Mouse (Mus musculus): ENCODE measurements around the gene Dtnbp1. TPM values are rescaled to one million over a fixed set of nuclear protein-coding genes. Genes with fewer than 3 reads are reported as not detected.

The Dtnbp1 gene
- 132 and 140 TPM in 2 replicates for polyA plus RNA-seq (2015; fragmentation: Nextera tagmentation; extraction: Ambion mirVana)

- H3K36me3 ChIP-seq: no peaks in the 10 kb centered on the region
- under 1% methylated on average over 44 of the region's 68 CpGs for WGBS
- peak; percentile 93 for ATAC-seq (ENCODE audit: low FRiP score, low read depth)
- H3K4me3 ChIP-seq: peak within 1 kb of the TSS; percentile 68
- H3K27me3 ChIP-seq: no peaks in the 10 kb centered on the region
- no peaks in the 10 kb centered on the region for H3K9me3 ChIP-seq
- H3K4me1 ChIP-seq (replicated peaks): peaks cover 29% of the 10 kb centered on the region
- H3K9ac ChIP-seq: peak within 1 kb of the TSS; percentile 71
- H3K27ac ChIP-seq (replicated peaks): peak within 1 kb of the TSS; percentile 84
- peak within 1 kb of the TSS; percentile 81 for H3K4me2 ChIP-seq
Measured at GRCm38 (mm10) chr13:45001911-45002615, at the start of gene Dtnbp1. TSS of gene Dtnbp1 (minus strand) at chr13:45002147.

GRCm38 (mm10) chr13:45049261-45050020 lies 47.5 kb upstream of the Dtnbp1 start:
- no peaks in the 10 kb centered on the region for H3K27me3 ChIP-seq
- no peaks in the 10 kb centered on the region for H3K9me3 ChIP-seq
- no peaks in the 10 kb centered on the region for H3K36me3 ChIP-seq
- no peak for ATAC-seq (ENCODE audit: low FRiP score, low read depth)
- 76% methylated on average over 7 of the region's 7 CpGs for WGBS
- H3K4me2 ChIP-seq: no peak overlapping the region
- no peak overlapping the region for H3K9ac ChIP-seq
- H3K4me1 ChIP-seq (replicated peaks): no peaks in the 10 kb centered on the region
- no peak overlapping the region for H3K27ac ChIP-seq (replicated peaks)
- no peak overlapping the region for H3K4me3 ChIP-seq

GRCm38 (mm10) chr13:45043466-45043865 lies 41.5 kb upstream of the Dtnbp1 start:
- no peaks in the 10 kb centered on the region for H3K36me3 ChIP-seq
- 75% methylated on average over 3 of the region's 3 CpGs for WGBS
- H3K4me2 ChIP-seq: no peak overlapping the region
- H3K9ac ChIP-seq: no peak overlapping the region
- H3K9me3 ChIP-seq: no peaks in the 10 kb centered on the region
- ATAC-seq (ENCODE audit: low FRiP score, low read depth): no peak
- H3K4me3 ChIP-seq: no peak overlapping the region
- no peak overlapping the region for H3K27ac ChIP-seq (replicated peaks)
- no peaks in the 10 kb centered on the region for H3K4me1 ChIP-seq (replicated peaks)
- no peaks in the 10 kb centered on the region for H3K27me3 ChIP-seq

- no peak overlapping the region for H3K4me2 ChIP-seq
- H3K9me3 ChIP-seq: no peaks in the 10 kb centered on the region
- H3K9ac ChIP-seq: no peak overlapping the region
- WGBS: 86% methylated on average over 7 of the region's 7 CpGs
- no peaks in the 10 kb centered on the region for H3K36me3 ChIP-seq
- no peak overlapping the region for H3K4me3 ChIP-seq
- no peak overlapping the region for H3K27ac ChIP-seq (replicated peaks)
- no peaks in the 10 kb centered on the region for H3K27me3 ChIP-seq
- no peak for ATAC-seq (ENCODE audit: low FRiP score, low read depth)
- no peaks in the 10 kb centered on the region for H3K4me1 ChIP-seq (replicated peaks)
Measured at GRCm38 (mm10) chr13:45040741-45041140, 38.8 kb upstream of the Dtnbp1 start.

- WGBS: 35% methylated on average over 4 of the region's 4 CpGs
- Histone ChIP-seq H3K4me3 (no peak overlapping the region), H3K9ac (no peak overlapping the region), H3K27ac (replicated peaks) (no peak overlapping the region), H3K4me1 (replicated peaks) (no peaks in the 10 kb centered on the region), H3K36me3 (no peaks in the 10 kb centered on the region), H3K4me2 (no peak overlapping the region), H3K27me3 (no peaks in the 10 kb centered on the region), H3K9me3 (no peaks in the 10 kb centered on the region)
- no peak for ATAC-seq (ENCODE audit: low FRiP score, low read depth)
Measured at GRCm38 (mm10) chr13:45040195-45040594, 38.2 kb upstream of the Dtnbp1 start.

DNA sequence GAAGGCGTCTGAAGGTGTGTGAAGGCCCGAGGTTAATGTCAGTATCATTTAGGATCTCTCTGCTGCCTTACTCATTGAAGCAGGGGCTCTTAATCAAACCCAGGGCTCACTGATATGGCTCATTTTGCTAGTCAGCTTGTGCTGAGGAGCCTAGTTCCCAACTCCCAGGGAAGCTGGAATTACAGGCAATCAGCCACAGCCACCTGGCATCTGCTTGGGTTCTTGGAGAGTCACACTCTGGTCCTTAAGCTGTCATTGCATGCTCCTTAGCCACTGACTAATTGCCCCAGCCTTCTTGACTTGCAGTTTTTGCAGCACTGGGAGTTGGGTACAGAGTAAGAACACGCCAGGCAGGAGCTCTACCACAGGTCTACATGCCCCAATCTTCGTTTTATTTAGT lies 34.5 kb upstream of the Dtnbp1 start:
- Histone ChIP-seq H3K4me1 (replicated peaks) (no peaks in the 10 kb centered on the region), H3K4me3 (no peak overlapping the region), H3K27ac (replicated peaks) (no peak overlapping the region), H3K36me3 (no peaks in the 10 kb centered on the region), H3K9me3 (no peaks in the 10 kb centered on the region), H3K4me2 (no peak overlapping the region), H3K27me3 (no peaks in the 10 kb centered on the region), H3K9ac (no peak overlapping the region)
- WGBS: 82% methylated on average over 4 of the region's 4 CpGs
- no peak for ATAC-seq (ENCODE audit: low FRiP score, low read depth)

DNA sequence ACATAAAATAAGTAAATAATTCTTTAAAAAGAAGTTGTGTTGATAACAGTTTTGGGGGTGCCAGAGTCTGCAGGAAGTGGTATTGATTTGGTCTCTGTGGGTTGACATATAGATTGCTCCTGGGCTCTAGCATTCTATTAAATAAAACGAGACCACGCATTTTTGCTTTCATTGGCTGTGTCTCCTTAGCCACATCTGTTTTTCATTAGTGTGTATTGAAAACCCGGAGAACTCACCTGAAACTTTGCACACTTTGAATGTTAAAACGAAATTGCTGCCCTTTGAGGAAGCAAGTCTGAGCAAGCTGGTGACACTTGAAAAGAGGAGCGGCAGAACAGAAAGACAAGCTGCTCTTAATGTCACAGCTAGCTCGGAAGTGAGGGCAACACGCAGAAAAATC lies 32.8 kb upstream of the Dtnbp1 start:
- 80% methylated on average over 7 of the region's 7 CpGs for WGBS
- Histone ChIP-seq H3K4me3 (no peak overlapping the region), H3K4me1 (replicated peaks) (no peaks in the 10 kb centered on the region), H3K9ac (no peak overlapping the region), H3K27ac (replicated peaks) (no peak overlapping the region), H3K4me2 (no peak overlapping the region), H3K9me3 (no peaks in the 10 kb centered on the region), H3K27me3 (no peaks in the 10 kb centered on the region), H3K36me3 (no peaks in the 10 kb centered on the region)
- ATAC-seq (ENCODE audit: low FRiP score, low read depth): no peak

DNA sequence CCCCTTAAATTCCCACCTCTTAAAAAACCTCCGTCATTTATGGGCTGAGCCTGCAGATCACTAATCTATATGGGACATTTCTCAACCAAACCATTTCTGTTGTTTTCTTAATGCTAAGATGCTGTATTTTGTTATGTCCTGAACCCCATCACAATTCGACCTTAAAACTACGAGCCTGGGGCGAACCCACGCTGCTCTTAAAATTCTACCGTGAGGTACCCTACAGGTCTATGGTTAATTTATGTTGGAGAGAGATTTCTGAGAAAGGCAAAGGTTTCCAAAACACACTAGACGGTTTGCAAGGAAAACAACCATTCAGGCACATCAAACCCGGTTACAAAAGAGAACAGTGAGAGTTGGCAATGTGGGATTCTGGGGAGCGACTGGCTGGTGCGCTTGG lies 31.4 kb upstream of the Dtnbp1 start:
- 88% methylated on average over 10 of the region's 10 CpGs for WGBS

DNA sequence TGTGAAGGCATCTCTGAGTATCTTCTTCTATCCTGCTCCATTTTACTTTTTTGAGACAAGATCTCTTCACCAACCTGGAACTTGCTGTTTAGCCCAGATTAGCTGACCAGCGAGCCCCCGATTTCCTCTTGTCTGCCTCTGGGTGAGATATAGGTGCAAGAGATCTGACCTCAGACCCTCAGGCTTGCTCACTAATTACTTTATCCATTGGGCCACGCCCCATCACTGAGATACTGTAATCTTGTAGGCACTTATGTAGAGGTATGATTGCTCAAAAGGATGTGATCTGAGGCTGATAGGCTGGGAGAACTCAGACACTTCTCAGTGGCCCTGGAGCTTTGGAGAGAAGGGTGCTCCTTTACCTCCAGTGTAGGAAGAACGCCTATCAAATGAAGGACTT lies 30.5 kb upstream of the Dtnbp1 start:
- 96% methylated on average over 4 of the region's 4 CpGs for WGBS
- ATAC-seq (ENCODE audit: low FRiP score, low read depth): no peak
- Histone ChIP-seq H3K4me1 (replicated peaks) (no peaks in the 10 kb centered on the region), H3K9me3 (no peaks in the 10 kb centered on the region), H3K27me3 (no peaks in the 10 kb centered on the region), H3K9ac (no peak overlapping the region), H3K36me3 (no peaks in the 10 kb centered on the region), H3K27ac (replicated peaks) (no peak overlapping the region), H3K4me3 (no peak overlapping the region), H3K4me2 (no peak overlapping the region)

More for the DNA sequence above, 31.4 kb upstream of the Dtnbp1 start:
- Histone ChIP-seq H3K27me3 (no peaks in the 10 kb centered on the region), H3K4me3 (no peak overlapping the region), H3K9ac (no peak overlapping the region), H3K4me2 (no peak overlapping the region), H3K27ac (replicated peaks) (no peak overlapping the region), H3K9me3 (no peaks in the 10 kb centered on the region), H3K4me1 (replicated peaks) (no peaks in the 10 kb centered on the region), H3K36me3 (no peaks in the 10 kb centered on the region)
- no peak for ATAC-seq (ENCODE audit: low FRiP score, low read depth)

GRCm38 (mm10) chr13:45031748-45032147 lies 29.8 kb upstream of the Dtnbp1 start:
- 76% methylated on average over 7 of the region's 7 CpGs for WGBS
- no peaks in the 10 kb centered on the region for H3K4me1 ChIP-seq (replicated peaks)
- no peaks in the 10 kb centered on the region for H3K36me3 ChIP-seq
- H3K9ac ChIP-seq: no peak overlapping the region
- no peak overlapping the region for H3K4me3 ChIP-seq
- no peak overlapping the region for H3K4me2 ChIP-seq
- no peak for ATAC-seq (ENCODE audit: low FRiP score, low read depth)
- no peaks in the 10 kb centered on the region for H3K27me3 ChIP-seq
- no peaks in the 10 kb centered on the region for H3K9me3 ChIP-seq
- no peak overlapping the region for H3K27ac ChIP-seq (replicated peaks)

DNA sequence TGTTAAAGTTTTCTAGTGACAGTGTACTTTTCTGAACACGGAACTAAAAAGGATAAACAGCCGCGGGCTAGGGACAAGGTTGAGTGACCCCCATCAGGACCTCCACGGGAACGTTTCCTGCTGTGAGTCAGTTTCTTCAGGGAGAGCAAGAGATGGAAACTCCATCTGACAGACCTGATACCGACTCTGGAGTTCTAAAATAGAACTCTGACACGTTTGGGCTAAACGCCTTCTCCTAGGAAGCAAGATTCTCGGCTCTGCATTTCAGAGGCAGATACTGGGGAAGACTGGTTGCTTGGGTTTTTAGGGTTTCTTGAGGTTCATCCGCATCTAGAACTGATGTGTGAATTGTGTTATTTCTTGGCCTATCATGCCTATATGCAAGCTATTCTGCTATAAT lies 29.4 kb upstream of the Dtnbp1 start:
- Histone ChIP-seq H3K27me3 (no peaks in the 10 kb centered on the region), H3K4me1 (replicated peaks) (no peaks in the 10 kb centered on the region), H3K4me3 (no peak overlapping the region), H3K36me3 (no peaks in the 10 kb centered on the region), H3K27ac (replicated peaks) (no peak overlapping the region), H3K4me2 (no peak overlapping the region), H3K9me3 (no peaks in the 10 kb centered on the region), H3K9ac (no peak overlapping the region)
- ATAC-seq (ENCODE audit: low FRiP score, low read depth): no peak
- WGBS: 80% methylated on average over 10 of the region's 10 CpGs

DNA sequence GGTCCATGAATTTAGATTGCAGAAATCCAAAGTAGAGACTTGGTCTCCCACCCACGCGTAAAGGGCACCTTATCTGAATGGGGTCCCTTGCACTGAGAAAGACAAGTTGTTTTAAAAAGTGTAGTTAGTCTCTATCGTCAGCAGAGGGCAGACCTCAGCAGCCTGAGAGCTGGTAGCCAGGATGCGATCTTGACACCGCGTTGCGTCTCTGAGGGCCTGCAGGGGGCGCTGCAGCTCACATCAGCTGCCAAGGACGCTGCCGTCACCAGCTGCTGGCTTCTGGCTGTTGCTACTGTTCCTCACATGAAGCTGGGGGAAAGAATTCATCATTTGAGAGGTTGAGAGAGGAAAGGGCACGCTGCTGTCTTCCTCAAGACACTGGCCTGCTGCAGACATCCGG lies 28.9 kb upstream of the Dtnbp1 start:
- H3K9me3 ChIP-seq: no peaks in the 10 kb centered on the region
- no peak overlapping the region for H3K27ac ChIP-seq (replicated peaks)
- H3K4me2 ChIP-seq: no peak overlapping the region
- 14% methylated on average over 12 of the region's 12 CpGs for WGBS
- H3K4me3 ChIP-seq: no peak overlapping the region
- no peaks in the 10 kb centered on the region for H3K27me3 ChIP-seq
- H3K4me1 ChIP-seq (replicated peaks): no peaks in the 10 kb centered on the region
- no peaks in the 10 kb centered on the region for H3K36me3 ChIP-seq
- no peak overlapping the region for H3K9ac ChIP-seq
- ATAC-seq (ENCODE audit: low FRiP score, low read depth): peak; percentile 51; the same call in 1 of the 2 replicates

All from hindbrain, embryonic 15.5 days (tissue).